Mouse (Mus musculus) adrenal gland, adult (tissue): ENCODE measurements at regions not wholly inside any gene's neighbourhood (a gene's known extent, or its start where the extent isn't known, plus 50 kb on each side); places are given as distances from the start of the nearest gene placed in this dataset.

Source experiments
- DNase-seq, 2 experiments: peaks; one replicate each; pipeline ENCODE4 v3.0.0; 2022 to 2023; ENCODE audit warnings: low spot score in 1 of 2; ENCODE audit not compliant: inconsistent age in 2 of 2

DNA sequence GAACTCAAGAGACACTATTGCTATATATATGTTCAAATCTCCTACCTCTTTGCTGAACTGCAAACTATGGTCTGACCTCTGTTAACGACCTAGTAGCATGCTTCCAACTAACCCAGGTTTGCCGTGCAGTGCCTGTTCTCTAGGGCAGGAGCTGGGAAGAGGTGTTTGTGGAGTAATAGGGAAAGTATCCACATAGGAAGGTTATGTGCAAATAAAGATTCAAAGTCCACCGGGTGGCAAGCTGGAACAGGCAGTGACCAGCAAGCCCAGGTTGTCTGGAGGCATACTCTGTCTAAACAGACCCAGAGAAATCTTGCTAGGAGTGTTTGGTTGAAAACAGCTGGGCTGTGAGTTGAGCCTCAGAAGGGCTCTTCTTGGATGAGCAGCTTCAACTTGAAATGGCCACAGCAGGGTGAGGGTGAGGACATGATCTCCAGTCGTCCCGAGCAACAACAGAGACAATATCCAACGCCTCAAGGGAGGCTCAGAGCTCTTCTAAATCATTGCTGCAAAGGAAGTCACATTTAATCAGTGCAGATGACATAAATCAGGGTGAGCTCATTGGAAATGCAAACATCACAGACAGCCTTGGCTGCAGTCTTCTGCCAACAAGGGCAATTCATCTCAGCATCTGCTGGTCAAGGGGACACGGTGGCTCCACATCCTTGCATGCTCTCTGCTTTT, 846.7 kb downstream of the Synb start:
- DNase-seq = peak; percentile 30 to 81

GRCm38 (mm10) chr14:68433326-68433725, 860.8 kb downstream of the Synb start:
- DNase-seq = no peak

- DNase-seq = no peak
These were observed 862.0 kb downstream of the Synb start for GRCm38 (mm10) chr14:68432111-68432510.

DNA sequence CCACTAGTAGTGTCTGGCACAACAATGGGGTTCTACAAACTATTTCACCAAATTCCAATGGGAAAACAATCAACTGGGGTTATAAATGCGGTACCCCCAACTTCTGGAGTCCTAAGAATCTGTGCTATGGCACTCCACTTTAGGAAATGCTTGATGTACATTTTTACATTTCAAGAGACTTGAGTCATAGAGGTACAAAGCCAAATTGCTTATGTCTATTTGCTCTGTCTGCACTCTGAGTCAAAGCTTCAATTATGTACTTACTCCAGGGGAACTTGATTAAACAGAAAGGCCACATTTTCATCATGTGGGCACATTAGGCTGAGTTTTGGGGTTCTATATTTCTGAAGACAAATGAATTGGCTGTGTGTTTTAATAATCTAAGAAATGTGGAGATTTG, 866.9 kb downstream of the Synb start:
- DNase-seq = no peak

- DNase-seq = no peak
These were observed 901.7 kb downstream of the Synb start for GRCm38 (mm10) chr14:68392440-68392839.

DNA sequence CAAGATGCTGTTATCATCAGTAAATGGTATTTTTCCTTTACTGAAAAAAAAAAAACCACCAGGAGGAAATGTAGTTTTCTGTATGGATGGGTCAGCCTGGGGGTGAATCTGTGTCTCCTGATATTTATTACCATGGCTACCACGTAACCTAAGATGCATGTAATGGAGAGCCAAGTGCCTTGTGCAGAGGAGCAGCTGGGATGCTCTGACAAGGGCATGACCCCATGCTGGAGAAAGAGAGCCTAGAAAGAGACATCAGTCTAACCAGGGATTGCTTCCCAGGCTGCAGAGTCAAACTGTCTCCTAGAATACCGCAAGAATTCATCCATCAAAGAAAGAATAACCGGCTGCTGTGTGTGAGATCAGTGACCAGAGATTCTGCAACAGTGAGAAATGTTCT, 902.2 kb downstream of the Synb start:
- no peak for DNase-seq

DNA sequence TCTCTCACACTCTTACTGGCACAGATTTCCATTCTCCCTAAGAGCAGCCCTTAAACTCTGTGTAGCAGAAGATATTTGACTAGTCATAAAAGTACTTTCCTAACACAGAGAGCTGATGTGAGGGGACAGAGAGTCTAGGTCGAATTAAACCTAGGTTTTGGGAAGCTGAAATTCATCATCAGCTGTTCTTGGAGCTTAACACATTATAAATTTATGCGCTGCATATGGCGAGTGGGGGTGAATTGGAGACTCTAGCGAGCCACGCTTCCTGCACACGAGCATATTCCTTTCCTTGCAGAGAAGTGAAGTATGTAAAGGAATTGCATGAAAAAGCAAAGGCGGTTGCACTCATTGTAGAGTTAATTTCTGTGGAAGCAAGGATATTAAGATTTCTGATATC, 912.4 kb downstream of the Synb start:
- no peak for DNase-seq

- no peak for DNase-seq
These were observed 926.4 kb downstream of the Synb start for GRCm38 (mm10) chr14:68367696-68368095.

DNA sequence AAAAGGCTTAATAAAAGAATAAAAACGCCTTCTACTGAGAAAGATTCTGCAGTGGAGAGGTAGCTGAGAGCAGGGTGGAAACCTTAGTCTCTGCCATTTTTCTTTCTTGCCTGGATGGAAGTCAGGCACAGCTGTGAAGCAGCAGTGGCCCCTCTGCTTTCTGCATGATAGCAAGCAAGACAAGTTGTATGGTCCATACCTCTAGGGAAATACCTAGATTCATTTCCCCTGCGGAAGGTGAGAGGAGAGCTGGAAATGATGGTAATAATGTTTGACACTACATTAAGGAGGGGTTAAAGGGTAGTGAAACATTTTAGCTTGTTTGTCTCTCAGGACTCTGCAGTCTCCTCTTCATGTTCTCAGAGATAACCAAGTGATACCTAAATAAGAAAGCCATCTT, 930.2 kb downstream of the Synb start:
- no peak for DNase-seq

- no peak for DNase-seq
These were observed 932.1 kb downstream of the Synb start for GRCm38 (mm10) chr14:68361998-68362397.

DNA sequence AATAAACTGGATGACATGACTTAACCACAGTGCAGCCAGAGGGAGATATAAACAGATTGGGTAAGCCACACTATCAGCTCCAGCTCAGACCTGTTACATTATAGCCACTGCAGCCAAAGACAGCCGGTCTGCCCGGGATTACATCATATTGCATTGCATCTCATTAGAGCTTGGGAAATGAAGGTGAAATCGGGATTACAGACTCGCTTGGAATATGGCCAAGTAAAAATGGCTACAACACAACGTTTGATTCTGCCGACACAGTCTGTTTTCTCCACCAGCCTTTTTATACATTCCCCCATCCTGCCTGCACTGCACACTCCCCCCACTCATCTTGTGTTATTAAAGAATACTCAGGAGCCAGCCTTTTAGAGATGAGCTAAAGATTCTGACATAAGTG, 932.6 kb downstream of the Synb start:
- DNase-seq = peak in 1 of 2 experiments; percentile 22

- DNase-seq = no peak
These were observed 937.7 kb downstream of the Synb start for GRCm38 (mm10) chr14:68356396-68356795.

DNA sequence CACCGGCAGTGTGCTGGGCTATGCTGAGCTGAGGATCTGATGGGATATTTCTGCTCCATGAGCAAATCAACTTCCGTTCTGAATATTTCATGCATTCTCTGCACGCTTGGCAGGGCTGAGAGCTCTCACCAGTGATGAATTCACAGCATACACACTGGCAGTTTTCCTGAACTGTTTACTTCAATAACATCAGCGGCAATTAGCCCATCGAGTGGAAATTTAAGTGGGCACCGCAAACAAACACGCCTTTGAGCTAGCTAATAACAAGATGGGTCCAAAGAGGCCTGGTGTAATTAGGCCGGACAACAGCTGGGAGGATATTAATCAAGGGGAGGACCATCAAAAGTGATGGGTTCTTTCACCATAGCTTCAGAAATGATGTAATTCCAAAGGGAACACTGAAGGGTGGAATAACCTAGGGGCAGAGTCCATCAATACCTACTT, 938.6 kb downstream of the Synb start:
- DNase-seq = no peak

DNA sequence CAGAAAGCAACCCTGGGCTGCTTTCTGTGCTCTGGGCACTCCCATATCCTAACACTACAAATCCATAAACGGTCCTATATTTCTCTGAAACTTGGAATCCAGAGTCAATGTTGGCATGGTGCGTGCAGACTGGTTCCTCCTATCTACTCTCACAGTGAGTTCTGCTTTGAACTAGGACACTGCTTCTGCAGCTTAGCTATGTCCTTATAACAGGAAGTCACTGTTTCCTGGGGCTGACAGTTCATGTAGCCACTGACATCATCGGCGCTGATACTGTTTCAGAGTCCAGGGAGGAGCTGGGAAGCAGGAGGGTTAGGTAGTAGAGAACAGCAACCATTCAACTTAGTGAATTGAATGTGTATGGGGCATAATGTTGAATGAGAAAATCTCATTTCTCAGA, 948.6 kb downstream of the Synb start:
- DNase-seq = no peak

GRCm38 (mm10) chr14:68344715-68345114, 949.4 kb downstream of the Synb start:
- no peak for DNase-seq

DNA sequence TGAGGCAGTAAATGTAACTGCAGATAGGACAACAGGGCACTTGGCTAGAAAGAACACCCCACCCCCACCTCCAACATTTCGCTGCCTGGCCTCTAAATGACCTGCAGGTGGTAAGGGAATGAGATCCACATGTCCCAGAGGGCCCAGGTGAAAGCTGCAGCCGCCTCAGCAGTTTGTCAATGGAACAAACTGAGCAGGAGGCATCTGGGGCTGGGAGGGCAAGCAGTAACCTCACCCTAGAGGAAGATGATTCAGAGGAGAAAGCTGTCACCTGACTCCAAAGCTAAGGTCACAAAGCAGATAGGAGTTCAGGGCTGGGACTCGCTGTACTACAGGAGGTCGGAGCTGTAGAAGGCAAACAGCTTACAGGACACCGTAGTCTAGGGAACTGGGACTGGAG, 955.7 kb downstream of the Synb start:
- peak; percentile 18 to 38 for DNase-seq

- DNase-seq = no peak
These were observed 969.0 kb downstream of the Synb start for GRCm38 (mm10) chr14:68325061-68325460.

DNA sequence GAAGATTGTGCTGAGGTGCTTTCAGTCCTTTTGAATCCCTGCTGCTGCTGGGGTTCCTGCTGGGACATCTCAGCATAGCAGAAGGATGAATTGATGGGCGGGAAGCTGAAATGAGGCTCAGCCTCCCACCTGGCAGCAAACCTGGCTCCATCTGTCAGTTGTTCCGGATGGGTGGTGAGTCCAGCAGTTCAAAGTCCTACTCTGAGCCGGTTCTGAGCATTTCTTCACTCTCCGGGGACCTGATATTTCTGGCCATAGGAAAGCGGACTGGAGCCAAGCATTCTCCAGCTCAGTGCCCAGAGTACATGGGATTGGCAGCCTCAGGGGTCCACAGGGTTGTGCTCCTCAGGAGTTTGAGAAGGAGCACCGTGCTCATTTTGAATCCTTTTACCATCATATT, 971.1 kb downstream of the Synb start:
- no peak for DNase-seq

DNA sequence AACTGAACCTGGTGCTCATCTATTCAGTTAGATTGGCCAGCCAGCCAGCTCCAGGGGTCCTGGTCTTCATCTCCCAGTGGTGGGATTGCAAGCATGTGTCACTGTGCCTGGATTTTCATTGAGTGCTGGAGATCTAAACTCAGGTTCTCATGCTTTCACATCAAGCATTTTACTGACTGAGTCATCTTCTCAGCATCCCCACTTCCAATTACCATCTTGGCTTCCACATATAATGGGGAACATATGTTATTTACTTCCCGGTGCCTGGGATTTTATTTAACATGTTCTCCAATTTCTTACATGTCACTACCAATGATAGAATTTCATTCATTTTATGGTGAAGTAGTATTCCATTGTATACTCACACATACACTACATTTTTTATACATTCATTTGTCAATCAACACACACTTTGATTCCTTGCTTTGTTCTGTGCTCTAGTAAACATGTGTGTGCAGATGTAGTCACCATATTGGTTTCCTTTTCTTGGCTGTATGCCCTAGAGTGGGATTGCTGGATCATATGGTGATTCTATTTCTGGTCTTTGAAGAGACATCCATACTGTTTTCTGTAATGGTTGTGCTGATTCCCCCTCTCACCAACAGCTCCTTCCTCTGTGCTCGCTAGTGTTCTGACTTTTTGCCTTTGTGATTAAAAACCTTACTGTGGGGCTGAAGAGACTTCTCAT, 986.0 kb downstream of the Synb start:
- DNase-seq = no peak

DNA sequence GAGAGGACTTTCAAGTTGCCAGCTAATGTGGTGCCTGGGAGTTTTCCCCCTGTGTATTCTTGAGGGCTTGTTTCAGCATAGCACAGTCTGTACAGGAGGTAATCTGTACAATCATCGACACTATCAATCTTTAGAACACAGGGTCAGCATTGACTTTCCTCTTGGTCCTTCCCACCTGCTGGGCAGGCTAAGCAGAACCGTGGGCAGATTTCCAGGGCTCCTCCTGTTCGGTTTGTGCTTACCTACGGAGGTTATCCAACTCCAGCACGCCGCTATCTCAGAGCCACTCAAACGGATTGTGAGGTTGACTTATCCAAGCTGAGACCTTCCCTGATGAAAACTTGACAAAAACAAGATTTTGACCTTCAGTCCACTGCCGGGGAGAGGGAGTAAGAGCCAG, 988.9 kb downstream of the Synb start:
- no peak for DNase-seq

DNA sequence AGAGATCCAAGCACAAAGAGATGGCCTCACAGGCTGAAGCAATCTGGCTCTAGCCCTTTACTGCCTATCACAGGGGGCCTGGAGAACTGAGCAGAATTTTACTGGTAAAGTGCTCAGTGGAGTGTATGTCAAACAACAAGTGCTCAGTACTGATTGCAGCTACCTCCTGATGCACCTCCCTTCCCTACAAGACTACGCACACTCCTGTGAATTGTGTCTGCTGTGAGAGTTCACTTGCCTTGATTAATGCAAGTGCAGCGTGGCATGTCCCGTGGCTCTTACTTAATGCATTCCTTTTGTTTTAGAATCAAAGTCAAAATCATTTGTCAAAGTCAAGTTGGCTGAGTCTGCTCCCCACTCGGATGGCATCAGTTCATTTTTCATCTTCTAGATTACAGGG, 992.4 kb downstream of the Synb start:
- DNase-seq = peak in 1 of 2 experiments; percentile 20

- no peak for DNase-seq
These were observed 1008.6 kb downstream of the Synb start for GRCm38 (mm10) chr14:68285546-68285945.

GRCm38 (mm10) chr14:68261436-68261835, 1032.7 kb downstream of the Synb start:
- DNase-seq = no peak
